Mouse (Mus musculus) effector memory CD4-positive, alpha-beta T cell, adult 5 months (primary cell): ENCODE measurements around the gene Grb2. TPM values are rescaled to one million over a fixed set of nuclear protein-coding genes. Genes with fewer than 3 reads are reported as not detected.

ENCODE experiments used
- polyA plus RNA-seq: library from polyadenylated mRNA; unstranded; fragments of 100-300 nt; shearing (Covaris generic); gene quantifications from one replicate; pipeline ENCODE4 v1.2.1, GENCODE M21; 2017

Grb2 gene
- 232 TPM for polyA plus RNA-seq

DNA sequence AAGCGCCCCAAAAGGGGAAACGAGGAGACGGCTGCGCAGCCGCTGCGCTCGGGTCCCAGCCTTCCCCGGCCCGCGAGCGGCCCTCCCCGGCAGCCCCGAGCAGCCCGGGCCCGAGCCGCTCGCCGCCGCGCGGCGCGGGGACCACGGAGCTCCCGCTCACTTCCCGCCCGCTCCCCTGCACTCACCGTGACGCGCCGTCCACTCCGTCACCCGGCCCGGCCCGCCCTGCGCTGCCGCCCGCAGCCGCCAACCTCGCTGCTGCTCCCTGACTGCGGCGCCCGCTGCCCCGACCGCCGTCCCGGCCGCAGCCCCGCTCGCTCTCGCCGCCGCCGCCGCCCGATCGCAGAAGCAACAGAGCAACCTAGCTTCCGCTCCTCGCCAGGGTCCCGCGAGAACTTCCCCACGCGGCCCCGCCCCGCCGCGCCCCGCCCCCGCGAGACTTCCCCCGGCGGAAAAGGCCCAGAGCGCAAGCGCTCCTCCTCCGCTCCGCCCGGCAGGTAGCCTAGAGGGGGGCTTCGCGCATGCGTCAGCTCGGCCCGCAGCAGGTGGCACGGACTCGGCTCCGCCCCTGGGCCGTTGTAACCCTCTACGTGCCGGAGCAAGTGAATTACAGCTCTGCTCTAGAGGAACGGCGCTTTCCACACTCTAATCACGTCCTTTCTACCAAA, at the start of gene Grb2:
TSS of gene Grb2 (minus strand) at position 389 of the 668 bp plus-strand sequence.

DNA sequence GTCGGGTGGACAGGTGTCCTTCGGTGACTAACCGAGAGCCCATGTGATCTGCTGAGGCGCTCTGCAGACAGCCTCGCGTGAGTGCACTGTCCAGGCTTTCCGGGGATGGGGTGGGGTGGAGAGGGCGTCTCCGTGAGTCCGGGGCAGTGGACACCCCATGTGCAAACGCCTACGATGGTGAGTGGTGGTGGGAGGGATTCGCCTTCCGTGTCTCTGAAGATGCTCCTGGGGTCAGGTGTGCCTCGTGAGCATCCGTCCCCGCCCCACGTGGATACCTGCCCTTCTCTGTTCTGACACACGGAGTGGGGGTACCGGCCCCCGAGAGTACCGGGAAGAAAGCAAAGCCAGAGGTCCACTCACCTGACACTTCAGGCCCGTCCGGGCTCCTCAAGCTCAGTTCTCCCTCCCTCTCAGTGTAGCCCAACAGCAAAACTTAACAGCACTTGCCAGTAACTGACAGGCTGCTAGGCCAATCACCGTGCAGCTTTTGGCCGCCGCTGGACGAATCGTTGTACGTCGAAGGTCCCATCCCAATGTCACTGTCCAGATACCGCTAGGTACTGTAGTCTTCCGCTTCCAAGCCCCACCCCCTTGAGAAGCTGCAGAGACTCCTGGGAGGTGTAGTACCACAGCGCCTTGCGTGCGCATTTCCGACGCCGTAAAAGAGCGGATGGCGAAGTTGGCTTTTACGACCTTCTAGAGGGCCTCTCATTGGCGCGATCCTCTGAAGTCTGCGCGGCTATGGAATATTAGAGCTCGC, 80.5 kb downstream of the Grb2 start, which contains the start of gene Slc25a19:
TSS of gene Slc25a19 (minus strand) at position 591 of the 760 bp plus-strand sequence.

DNA sequence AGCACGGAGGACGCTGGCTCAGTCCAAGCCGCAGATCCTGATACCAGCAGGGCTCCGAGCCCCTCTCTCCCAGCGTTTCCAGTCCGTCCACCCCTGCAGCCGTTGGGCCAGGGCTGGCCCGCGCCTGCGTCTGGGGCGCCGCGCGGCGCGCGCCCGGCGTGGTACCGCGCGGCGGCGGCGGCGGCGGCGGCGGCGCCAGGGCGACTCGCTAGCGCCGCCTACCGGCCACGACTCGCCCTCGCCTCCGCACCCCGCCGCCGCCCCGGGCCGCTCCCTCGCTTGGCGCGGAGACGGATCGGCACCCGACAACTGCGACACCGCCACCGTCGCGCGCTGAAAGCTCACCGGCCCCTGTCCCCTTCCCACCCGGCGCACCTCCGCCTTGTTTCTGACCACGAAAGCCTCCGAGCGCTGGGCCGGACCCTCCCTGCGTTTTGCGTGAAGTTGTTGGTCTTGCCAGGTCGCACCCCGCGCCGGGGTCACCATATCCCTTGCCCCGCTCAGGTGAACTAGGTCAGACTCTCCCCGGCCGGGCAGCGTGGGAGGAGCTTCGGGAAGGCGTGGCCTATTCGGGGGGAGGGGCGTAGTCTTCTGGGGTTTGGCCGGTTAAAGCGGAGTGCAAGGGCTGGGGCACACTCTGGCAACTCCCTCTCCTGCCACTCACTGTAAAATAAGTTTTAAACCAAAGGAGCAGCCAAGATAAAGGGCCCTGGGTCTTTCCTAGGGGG, 95.8 kb downstream of the Grb2 start, which contains the start of gene Mif4gd:
TSS of gene Mif4gd (minus strand) at position 560 of the 728 bp plus-strand sequence.

DNA sequence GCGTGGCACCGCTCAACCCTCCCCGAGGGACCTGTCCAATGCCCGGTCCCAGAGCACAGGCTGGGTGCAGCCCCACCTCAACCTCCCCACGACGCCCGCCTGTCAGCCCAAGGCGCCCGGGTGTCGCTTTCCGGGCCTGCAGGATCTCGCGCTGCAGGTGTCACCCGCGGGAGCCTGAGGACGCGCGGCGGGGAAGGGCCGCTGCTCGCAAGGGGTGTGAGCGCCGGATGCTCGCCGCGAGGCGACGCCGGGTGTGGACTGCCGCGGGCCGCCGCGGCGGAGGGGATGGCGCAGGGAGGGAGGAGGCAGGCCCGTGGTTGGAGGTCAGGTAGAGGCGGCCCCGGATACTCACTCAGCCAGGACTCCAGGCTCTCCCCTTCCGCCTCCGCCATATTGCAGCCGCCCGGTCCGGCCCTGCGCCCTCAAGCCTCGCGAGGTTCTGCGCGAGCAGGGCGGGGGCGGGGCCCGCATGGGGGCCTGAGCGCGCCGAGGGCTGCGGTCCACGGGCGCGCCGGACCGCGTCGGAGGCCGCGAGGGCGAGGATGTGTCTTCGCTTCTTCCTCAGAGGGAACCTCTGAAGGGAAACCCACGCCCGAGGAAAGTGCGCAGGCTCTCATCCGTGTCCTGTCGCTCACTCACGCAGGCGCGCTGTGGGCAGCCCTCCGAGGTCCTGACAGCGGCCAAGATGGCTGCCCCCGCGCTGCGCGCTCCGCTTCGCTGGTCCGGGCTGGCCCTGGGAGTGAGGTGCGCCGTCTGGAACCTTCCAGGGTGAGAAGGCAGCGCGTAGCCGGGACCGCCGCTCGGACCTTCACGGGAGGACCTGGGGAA, 104.7 kb downstream of the Grb2 start, which contains the start of the genes Mrps7 and Gga3:
TSS of gene Mrps7 (plus strand) at position 450 of the 828 bp plus-strand sequence.
TSS of gene Gga3 (minus strand) at position 576 of the 828 bp plus-strand sequence.

Other genes with a start within 250 kb of the Grb2 start
- 3.4 TPM for gene Slc16a5, start 246.1 kb downstream of the Grb2 start, polyA plus RNA-seq
- gene Armc7, start 232.9 kb downstream of the Grb2 start, polyA plus RNA-seq = 49.9 TPM
- 176 TPM for gene Nt5c, start 216.7 kb downstream of the Grb2 start, polyA plus RNA-seq
- 321 TPM for gene Jpt1, start 194.2 kb downstream of the Grb2 start, polyA plus RNA-seq
- 633 TPM for gene Sumo2, start 172.3 kb downstream of the Grb2 start, polyA plus RNA-seq
- 60.7 TPM for gene Nup85, start 144.2 kb downstream of the Grb2 start, polyA plus RNA-seq
- 73.7 TPM for gene Mrps7, start 104.7 kb downstream of the Grb2 start, polyA plus RNA-seq
- gene Gga3, start 104.5 kb downstream of the Grb2 start, polyA plus RNA-seq = 42.1 TPM
- 381 TPM for gene Mif4gd, start 95.6 kb downstream of the Grb2 start, polyA plus RNA-seq
- 80.4 TPM for gene Slc25a19, start 80.3 kb downstream of the Grb2 start, polyA plus RNA-seq
- 26.1 TPM for gene Tmem94, start 56.8 kb upstream of the Grb2 start, polyA plus RNA-seq
- 1.9 TPM for gene Caskin2, start 105.0 kb upstream of the Grb2 start, polyA plus RNA-seq
- gene Tsen54, start 106.1 kb upstream of the Grb2 start, polyA plus RNA-seq = 23.9 TPM
- 29.2 TPM for gene Llgl2, start 115.5 kb upstream of the Grb2 start, polyA plus RNA-seq
- 0.07 TPM for gene Myo15b, start 149.8 kb upstream of the Grb2 start, polyA plus RNA-seq
- gene Smim5, start 191.4 kb upstream of the Grb2 start, polyA plus RNA-seq = 0.60 TPM
- 0.52 TPM for gene Smim6, start 203.4 kb upstream of the Grb2 start, polyA plus RNA-seq
- 30.1 TPM for gene Sap30bp, start 224.7 kb upstream of the Grb2 start, polyA plus RNA-seq
- 9.4 TPM for gene Recql5, start 224.9 kb upstream of the Grb2 start, polyA plus RNA-seq